ENCODE assay signal across 8 mouse cellular contexts in genomic region chr7:126694441-126695051, GRCm38 (mm10). TPM values are rescaled to one million over a fixed set of nuclear protein-coding genes. Genes with fewer than 3 reads are reported as not detected.
DNase-seq lines count a peak whose midpoint lies in the region; ATAC-seq and TF ChIP-seq lines count a peak whose summit lies in the region.

No protein-coding gene starts in this region.

- H3K4me2 ChIP-seq in heart, embryonic 12.5 days, result peak overlapping the region; percentile 82
- peak overlapping the region; percentile 64 for H3K4me2 ChIP-seq in forebrain, embryonic 16.5 days (ENCODE audit: low read length)

- peak overlapping the region; percentile 87 for H3K4me3 ChIP-seq in heart, embryonic 12.5 days
- H3K4me3 ChIP-seq in ES-E14 (ENCODE audit: insufficient read depth in 1 of 2, low read depth in 1 of 2, low read length in 2 of 2, poor library complexity in 1 of 2, severe bottlenecking in 1 of 2), result peak overlapping the region; percentile 94 to 95
- peak overlapping the region; percentile 78 for H3K4me3 ChIP-seq in forebrain, embryonic 16.5 days (replicated peaks; ENCODE audit: low read length)
- H3K4me3 ChIP-seq in macrophage (ENCODE audit: inconsistent target), result peak overlapping the region; percentile 87

- no peak for ATAC-seq in heart, embryonic 12.5 days (ENCODE audit: insufficient number of reproducible peaks, low FRiP score)
- no peak for ATAC-seq in forebrain, embryonic 16.5 days

- intact Hi-C loops in heart, postnatal 10 days (cut with DNase I), result loop anchor here (2.0 to 5.0 kb wide), 2 partner anchors 116 to 212 kb away; no protein-coding TSS in a partner anchor

- no peak for DNase-seq in heart, postnatal 10 days
- no peak for DNase-seq in ES-E14 (ENCODE audit: low read depth, low spot score)
- no peak for DNase-seq in thymus, postnatal 25 days
- DNase-seq in T-cell, adult 2 months (ENCODE audit: low spot score), result no peak
- DNase-seq in urinary bladder, postnatal 14 days (ENCODE audit: low spot score), result no peak

- peaks cover 52% of the 10 kb centered on the region for H3K79me2 ChIP-seq in macrophage (ENCODE audit: inconsistent target)

- in situ Hi-C loops in ES-E14 (cut with MboI; ENCODE audit: low sequenced_read_pairs in 2 of 2, unreplicated experiment in 2 of 2), result no loop called here

- no peak overlapping the region for H3K27ac ChIP-seq in heart, embryonic 12.5 days (ENCODE audit: poor library complexity, severe bottlenecking)
- peak overlapping the region; percentile 96; the same call in 1 of the 2 replicates for H3K27ac ChIP-seq in ES-E14 (ENCODE audit: insufficient read depth, low read depth, low read length, poor library complexity, severe bottlenecking)
- peak overlapping the region; percentile 37; the same call in 1 of the 2 replicates for H3K27ac ChIP-seq in forebrain, embryonic 16.5 days (ENCODE audit: low read length)
- H3K27ac ChIP-seq in macrophage, result no peak overlapping the region; the same call in none of the 2 replicates

- WGBS in heart, embryonic 12.5 days, result 54% methylated on average over 10 of the region's 10 CpGs
- 28% methylated on average over 10 of the region's 10 CpGs for WGBS in forebrain, embryonic 16.5 days
- 73% methylated on average over 9 of the region's 10 CpGs for WGBS in macrophage (ENCODE audit: missing documents)

- H3K4me1 ChIP-seq in heart, embryonic 12.5 days (replicated peaks), result peaks cover 13% of the 10 kb centered on the region
- H3K4me1 ChIP-seq in ES-E14 (ENCODE audit: control insufficient read depth in 2 of 2, insufficient read depth in 2 of 2, low read length in 2 of 2, poor library complexity in 1 of 2), result peaks cover 0 to 11% of the 10 kb centered on the region in 2 experiments; a peak in 2 of 4 replicates
- peaks cover 24% of the 10 kb centered on the region for H3K4me1 ChIP-seq in forebrain, embryonic 16.5 days (replicated peaks; ENCODE audit: control insufficient read depth, insufficient read depth, low read length)

- H3K9me3 ChIP-seq in heart, embryonic 12.5 days (replicated peaks), result no peaks in the 10 kb centered on the region
- no peaks in the 10 kb centered on the region for H3K9me3 ChIP-seq in ES-E14 (ENCODE audit: control insufficient read depth, insufficient read depth, low read depth, low read length)
- no peaks in the 10 kb centered on the region for H3K9me3 ChIP-seq in forebrain, embryonic 16.5 days (ENCODE audit: control insufficient read depth, low read length)

- no peak overlapping the region for H3K9ac ChIP-seq in heart, embryonic 12.5 days
- H3K9ac ChIP-seq in ES-E14 (ENCODE audit: insufficient read depth, low read depth, low read length, poor library complexity, severe bottlenecking), result peak overlapping the region; percentile 74; the same call in 1 of the 2 replicates
- H3K9ac ChIP-seq in forebrain, embryonic 16.5 days (replicated peaks; ENCODE audit: low read depth, low read length), result peak overlapping the region; percentile 85

- H3K36me3 ChIP-seq in heart, embryonic 12.5 days, result peaks cover 29% of the 10 kb centered on the region
- H3K36me3 ChIP-seq in ES-E14 (ENCODE audit: control insufficient read depth, insufficient read depth, low read length, poor library complexity, severe bottlenecking) (peaks cover 33% of the 10 kb centered on the region), macrophage (ENCODE audit: inconsistent target) (peaks cover 24% of the 10 kb centered on the region)
- peaks cover 12% of the 10 kb centered on the region for H3K36me3 ChIP-seq in forebrain, embryonic 16.5 days (ENCODE audit: control insufficient read depth, insufficient read depth)

- H3K27me3 ChIP-seq in heart, embryonic 12.5 days (replicated peaks), result no peaks in the 10 kb centered on the region
- no peaks in the 10 kb centered on the region for H3K27me3 ChIP-seq in forebrain, embryonic 16.5 days (replicated peaks; ENCODE audit: control insufficient read depth, insufficient read depth, low read length)

TF ChIP-seq in ES-E14, 5 proteins besides CTCF, POLR2A, EP300 and RAD21:
- TF ChIP-seq ZNF384 (IDR thresholded peaks at IDR 0.05; ENCODE audit: low read depth, low read length), result no peak
- TF ChIP-seq MAFK (IDR thresholded peaks at IDR 0.05; ENCODE audit: insufficient read depth, low read depth, low read length), result no peak

RNA-seq across cellular contexts. Expression of gene Bola2, which starts 0.7 kb away (rescaled TPM):
- polyA plus RNA-seq in heart, embryonic 12.5 days (2016; fragmentation: Nextera tagmentation; extraction: Ambion mirVana), result 102 and 120 TPM in 2 replicates
- total RNA-seq in heart, postnatal 10 days (2021), result 10 to 100 TPM; 50.7 to 59.8 TPM
- 187 and 246 TPM in 2 replicates for total RNA-seq in ES-E14 (2012; rRNA removed)
- 124 and 132 TPM in 2 replicates for polyA plus RNA-seq in forebrain, embryonic 16.5 days (2015; fragmentation: Nextera tagmentation; extraction: Ambion mirVana)
- 10 to 100 TPM in 20 of 26 experiments, 1 to 10 TPM in 6; 2.6 to 57.7 (median 19.4) TPM for total RNA-seq in macrophage (2018; cell fraction: chromatin; rRNA removed)
- 100 to 1,000 TPM in 2 of 26 experiments, 10 to 100 TPM in 24; 47.6 to 105 (median 80.6) TPM for total RNA-seq in macrophage (2018; cell fraction: cytosol; rRNA removed)
- total RNA-seq in macrophage (2018; cell fraction: nucleus; rRNA removed), result 10 to 100 TPM in 23 of 26 experiments, 1 to 10 TPM in 3; 7.4 to 71.2 (median 33.6) TPM
- 39.1 to 134 TPM (median 42.4 TPM) in 3 replicates for polyA plus RNA-seq in macrophage (2018)

RNA-seq across cellular contexts. Expression of gene Slx1b, which starts 1.0 kb away (rescaled TPM):
- 6.9 and 7.5 TPM in 2 replicates for polyA plus RNA-seq in heart, embryonic 12.5 days (2016; fragmentation: Nextera tagmentation; extraction: Ambion mirVana)
- total RNA-seq in heart, postnatal 10 days (2021), result 1 to 10 TPM; 6.1 to 8.0 TPM
- total RNA-seq in ES-E14 (2012; rRNA removed), result 22.3 and 27.7 TPM in 2 replicates
- polyA plus RNA-seq in forebrain, embryonic 16.5 days (2015; fragmentation: Nextera tagmentation; extraction: Ambion mirVana), result 14.4 and 20.3 TPM in 2 replicates
- 10 to 100 TPM in 13 of 26 experiments, 1 to 10 TPM in 13; 3.3 to 23.9 (median 9.0) TPM for total RNA-seq in macrophage (2018; cell fraction: chromatin; rRNA removed)
- total RNA-seq in macrophage (2018; cell fraction: cytosol; rRNA removed), result 1 to 10 TPM; 1.8 to 7.4 (median 5.6) TPM
- 10 to 100 TPM in 12 of 26 experiments, 1 to 10 TPM in 14; 2.4 to 24.5 (median 9.1) TPM for total RNA-seq in macrophage (2018; cell fraction: nucleus; rRNA removed)
- 4.2 to 7.9 TPM (median 4.8 TPM) in 3 replicates for polyA plus RNA-seq in macrophage (2018)

RNA-seq across cellular contexts. Expression of gene Coro1a, which starts 13.0 kb away (rescaled TPM):
- 9.2 and 9.8 TPM in 2 replicates for polyA plus RNA-seq in heart, embryonic 12.5 days (2016; fragmentation: Nextera tagmentation; extraction: Ambion mirVana)
- 10 to 100 TPM; 12.7 to 14.6 TPM for total RNA-seq in heart, postnatal 10 days (2021)
- total RNA-seq in ES-E14 (2012; rRNA removed), result 4.1 and 10.3 TPM in 2 replicates
- 109 and 119 TPM in 2 replicates for polyA plus RNA-seq in forebrain, embryonic 16.5 days (2015; fragmentation: Nextera tagmentation; extraction: Ambion mirVana)
- total RNA-seq in macrophage (2018; cell fraction: chromatin; rRNA removed), result 100 to 1,000 TPM in 24 of 26 experiments, 10 to 100 TPM in 2; 41.0 to 569 (median 277) TPM
- 100 to 1,000 TPM; 120 to 264 (median 176) TPM for total RNA-seq in macrophage (2018; cell fraction: cytosol; rRNA removed)
- total RNA-seq in macrophage (2018; cell fraction: nucleus; rRNA removed), result 100 to 1,000 TPM; 109 to 332 (median 183) TPM
- polyA plus RNA-seq in macrophage (2018), result 69.4 to 223 TPM (median 209 TPM) in 3 replicates

RNA-seq across cellular contexts. Expression of gene Sult1a1, which starts 18.3 kb away (rescaled TPM):
- polyA plus RNA-seq in heart, embryonic 12.5 days (2016; fragmentation: Nextera tagmentation; extraction: Ambion mirVana), result 3.7 TPM in 2 replicates
- 10 to 100 TPM; 12.0 to 32.5 TPM for total RNA-seq in heart, postnatal 10 days (2021)
- total RNA-seq in ES-E14 (2012; rRNA removed), result 0.22 TPM in 1 of 2 replicates, not detected in the other
- 4.3 and 5.9 TPM in 2 replicates for polyA plus RNA-seq in forebrain, embryonic 16.5 days (2015; fragmentation: Nextera tagmentation; extraction: Ambion mirVana)
- total RNA-seq in macrophage (2018; cell fraction: chromatin; rRNA removed), result 1 to 10 TPM in 20 of 26 experiments, under 1 TPM in 3, not detected in 3; 0.74 to 6.1 (median 1.8) TPM
- 1 to 10 TPM in 25 of 26 experiments, under 1 TPM in 1; 0.95 to 8.6 (median 3.4) TPM for total RNA-seq in macrophage (2018; cell fraction: cytosol; rRNA removed)
- 1 to 10 TPM in 16 of 26 experiments, under 1 TPM in 7, not detected in 3; 0.36 to 8.6 (median 1.5) TPM for total RNA-seq in macrophage (2018; cell fraction: nucleus; rRNA removed)
- polyA plus RNA-seq in macrophage (2018), result 1.7 to 8.8 TPM (median 7.5 TPM) in 3 replicates

RNA-seq across cellular contexts. Expression of gene Sgf29, which starts 45.4 kb away (rescaled TPM):
- polyA plus RNA-seq in heart, embryonic 12.5 days (2016; fragmentation: Nextera tagmentation; extraction: Ambion mirVana), result 26.9 and 27.2 TPM in 2 replicates
- total RNA-seq in heart, postnatal 10 days (2021), result 10 to 100 TPM; 26.0 to 32.0 TPM
- 35.8 and 55.3 TPM in 2 replicates for total RNA-seq in ES-E14 (2012; rRNA removed)
- polyA plus RNA-seq in forebrain, embryonic 16.5 days (2015; fragmentation: Nextera tagmentation; extraction: Ambion mirVana), result 55.8 and 57.5 TPM in 2 replicates
- 10 to 100 TPM in 21 of 26 experiments, 1 to 10 TPM in 5; 3.7 to 39.6 (median 21.9) TPM for total RNA-seq in macrophage (2018; cell fraction: chromatin; rRNA removed)
- 10 to 100 TPM; 10.2 to 23.4 (median 16.9) TPM for total RNA-seq in macrophage (2018; cell fraction: cytosol; rRNA removed)
- 10 to 100 TPM in 18 of 26 experiments, 1 to 10 TPM in 8; 4.0 to 36.7 (median 16.2) TPM for total RNA-seq in macrophage (2018; cell fraction: nucleus; rRNA removed)
- 12.5 to 21.7 TPM (median 17.0 TPM) in 3 replicates for polyA plus RNA-seq in macrophage (2018)

Comparison
In these comparisons a context has a peak if more than half of its experiments do, and no peak if none do; other contexts are left out.
1. H3K27ac ChIP-seq: peak in ES-E14 (single experiment) and forebrain, embryonic 16.5 days (single experiment); none in heart, embryonic 12.5 days (single experiment) and macrophage (single experiment).
2. Peak in every context shown above with its lines, with median percentiles within 50 percentile points of each other: H3K4me3 ChIP-seq.